Mouse (Mus musculus): ENCODE measurements at regions not wholly inside any gene's neighbourhood (a gene's known extent, or its start where the extent isn't known, plus 50 kb on each side); places are given as distances from the start of the nearest gene placed in this dataset.
"Not testable (repeated sequence)": the region's sequence is repeated elsewhere in the genome, so short reads cannot be mapped to it uniquely, and the experiment has no call there.

GRCm38 (mm10) chr13:26457487-26458253 is 312.3 kb downstream of the Hdgfl1 start:
- DNase-seq (ENCODE audit: low spot score), result no peak

GRCm38 (mm10) chr13:26426639-26427038 is 343.3 kb downstream of the Hdgfl1 start:
- no peak for DNase-seq (ENCODE audit: low spot score)

GRCm38 (mm10) chr13:26424513-26424912 is 345.5 kb downstream of the Hdgfl1 start:
- DNase-seq (ENCODE audit: low spot score), result no peak

GRCm38 (mm10) chr13:26405757-26406156 is 364.2 kb downstream of the Hdgfl1 start:
- DNase-seq (ENCODE audit: low spot score), result no peak

- DNase-seq (ENCODE audit: low spot score), result peak; percentile 44
Observed at GRCm38 (mm10) chr13:26404707-26405106, 365.3 kb downstream of the Hdgfl1 start.

GRCm38 (mm10) chr13:26387861-26388621 is 381.9 kb downstream of the Hdgfl1 start:
- no peak for DNase-seq (ENCODE audit: low spot score)

- no peak for DNase-seq (ENCODE audit: low spot score)
Observed at GRCm38 (mm10) chr13:26382631-26383030, 387.3 kb downstream of the Hdgfl1 start.

GRCm38 (mm10) chr13:26382154-26382553 is 387.8 kb downstream of the Hdgfl1 start:
- DNase-seq (ENCODE audit: low spot score), result no peak

- DNase-seq (ENCODE audit: low spot score), result no peak
Observed at GRCm38 (mm10) chr13:26375546-26375945, 394.4 kb downstream of the Hdgfl1 start.

- not testable (repeated sequence) for DNase-seq (ENCODE audit: low spot score)
Observed at GRCm38 (mm10) chr13:26365911-26366310, 404.1 kb downstream of the Hdgfl1 start.

GRCm38 (mm10) chr13:26356341-26356740 is 413.6 kb downstream of the Hdgfl1 start:
- DNase-seq (ENCODE audit: low spot score), result no peak

- DNase-seq (ENCODE audit: low spot score), result no peak
Observed at GRCm38 (mm10) chr13:26354421-26354820, 415.5 kb downstream of the Hdgfl1 start.

GRCm38 (mm10) chr13:26350510-26350909 is 419.5 kb downstream of the Hdgfl1 start:
- DNase-seq (ENCODE audit: low spot score), result peak; percentile 41

GRCm38 (mm10) chr13:26338795-26339194 is 431.2 kb downstream of the Hdgfl1 start:
- DNase-seq (ENCODE audit: low spot score), result no peak

GRCm38 (mm10) chr13:26325066-26325465 is 444.9 kb downstream of the Hdgfl1 start:
- DNase-seq (ENCODE audit: low spot score), result no peak

- peak; percentile 30 for DNase-seq (ENCODE audit: low spot score)
Observed at GRCm38 (mm10) chr13:26324633-26325032, 445.3 kb downstream of the Hdgfl1 start.

GRCm38 (mm10) chr13:26318557-26318956 is 451.4 kb downstream of the Hdgfl1 start:
- DNase-seq (ENCODE audit: low spot score), result no peak

- no peak for DNase-seq (ENCODE audit: low spot score)
Observed at GRCm38 (mm10) chr13:26312246-26313010, 457.5 kb downstream of the Hdgfl1 start.

GRCm38 (mm10) chr13:26284073-26284444 is 485.9 kb downstream of the Hdgfl1 start:
- no peak for DNase-seq (ENCODE audit: low spot score)

- no peak for DNase-seq (ENCODE audit: low spot score)
Observed at GRCm38 (mm10) chr13:26283397-26284072, 486.4 kb downstream of the Hdgfl1 start.

GRCm38 (mm10) chr13:26282291-26282690 is 487.7 kb downstream of the Hdgfl1 start:
- no peak for DNase-seq (ENCODE audit: low spot score)

GRCm38 (mm10) chr13:26272850-26273249 is 497.1 kb downstream of the Hdgfl1 start:
- DNase-seq (ENCODE audit: low spot score), result no peak
